Mouse (Mus musculus) intestine, embryonic 16.5 days (tissue): ENCODE data around the gene Obp2b. TPM values are rescaled to one million over a fixed set of nuclear protein-coding genes. Genes with fewer than 3 reads are reported as not detected.

Experiments
- polyA plus RNA-seq: library from polyadenylated mRNA; unstranded; fragments of >200 nt; fragmentation: Nextera tagmentation; extraction: Ambion mirVana; gene quantifications from 2 replicates; pipeline ENCODE4 v1.2.1, GENCODE M21; 2015

Obp2b gene
- polyA plus RNA-seq, 1 experiment from 2014 or later = not detected

Other genes with a start within 250 kb of the Obp2b start
- 0.32 TPM in 1 of 2 replicates, not detected in the other for gene Lcn12, start 243.1 kb upstream of the Obp2b start, polyA plus RNA-seq
- 70.2 and 71.9 TPM in 2 replicates for gene Fbxw5, start 236.3 kb upstream of the Obp2b start, polyA plus RNA-seq
- gene C8g, start 235.3 kb upstream of the Obp2b start, polyA plus RNA-seq = 6.8 and 8.5 TPM in 2 replicates
- 28.4 and 34.1 TPM in 2 replicates for gene Traf2, start 190.1 kb upstream of the Obp2b start, polyA plus RNA-seq
- 343 and 364 TPM in 2 replicates for gene Edf1, start 179.2 kb upstream of the Obp2b start, polyA plus RNA-seq
- gene Mamdc4, start 162.2 kb upstream of the Obp2b start, polyA plus RNA-seq = 582 and 797 TPM in 2 replicates
- 145 and 176 TPM in 2 replicates for gene Phpt1, start 161.8 kb upstream of the Obp2b start, polyA plus RNA-seq
- 0.93 and 1.4 TPM in 2 replicates for gene Ajm1, start 155.3 kb upstream of the Obp2b start, polyA plus RNA-seq
- gene Rabl6, start 128.5 kb upstream of the Obp2b start, polyA plus RNA-seq = 45.8 and 52.7 TPM in 2 replicates
- 0.12 and 0.18 TPM in 2 replicates for gene Ccdc183, start 119.3 kb upstream of the Obp2b start, polyA plus RNA-seq
- gene Tmem141, start 115.0 kb upstream of the Obp2b start, polyA plus RNA-seq = 25.4 and 26.6 TPM in 2 replicates
- 6.6 and 7.1 TPM in 2 replicates for gene Fcna, start 109.0 kb upstream of the Obp2b start, polyA plus RNA-seq
- not detected in 2 replicates for gene Lcn8, start 83.9 kb upstream of the Obp2b start, polyA plus RNA-seq
- gene Lcn5, start 79.1 kb upstream of the Obp2b start, polyA plus RNA-seq = not detected in 2 replicates
- not detected in 2 replicates for gene Lcn6, start 60.2 kb upstream of the Obp2b start, polyA plus RNA-seq
- not detected in 2 replicates for gene Lcn10, start 54.3 kb upstream of the Obp2b start, polyA plus RNA-seq
- gene Obp2a, start 37.0 kb upstream of the Obp2b start, polyA plus RNA-seq = not detected in 2 replicates
- 82.8 and 94.2 TPM in 2 replicates for gene Bmyc, start 30.3 kb upstream of the Obp2b start, polyA plus RNA-seq
- not detected in 2 replicates for gene Lcn3, start 28.6 kb downstream of the Obp2b start, polyA plus RNA-seq
- not detected in 2 replicates for gene Lcn11, start 40.0 kb downstream of the Obp2b start, polyA plus RNA-seq
- not detected in 2 replicates for gene Gm13539, start 45.2 kb downstream of the Obp2b start, polyA plus RNA-seq
- gene Glt6d1, start 78.8 kb downstream of the Obp2b start, polyA plus RNA-seq = not detected in 2 replicates
- not detected in 2 replicates for gene Lcn9, start 86.1 kb downstream of the Obp2b start, polyA plus RNA-seq
- gene Sohlh1, start 110.2 kb downstream of the Obp2b start, polyA plus RNA-seq = not detected in 2 replicates
- gene Kcnt1, start 126.7 kb downstream of the Obp2b start, polyA plus RNA-seq = 0.31 and 0.54 TPM in 2 replicates
- gene Camsap1, start 246.3 kb downstream of the Obp2b start, polyA plus RNA-seq = 3.3 and 4.2 TPM in 2 replicates